Mouse (Mus musculus) heart, embryonic 10.5 days (tissue): Measurements from ENCODE around the gene Zfp12. TPM values are rescaled to one million over a fixed set of nuclear protein-coding genes. Genes with fewer than 3 reads are reported as not detected.
A peak's percentile ranks its signal among the peaks of the same experiment; 100 is the strongest.

Source experiments
- DNase-seq: peaks from one replicate; pipeline ENCODE4 v3.0.0-alpha.2; 2017; ENCODE audit warnings: low spot score
- H3K27ac ChIP-seq: fragments of 300-500 bp; sonication (generic); 2 replicates; pipeline ENCODE4 v1.5.1; 2016; ENCODE audit warnings: mild to moderate bottlenecking
- H3K27me3 ChIP-seq: fragments of 300-500 bp; sonication (generic); 2 replicates; pipeline ENCODE4 v1.6.1; 2016; ENCODE audit warnings: mild to moderate bottlenecking; ENCODE audit not compliant: poor library complexity, insufficient read depth, severe bottlenecking
- H3K36me3 ChIP-seq: fragments of 300-500 bp; sonication (generic); 2 replicates; pipeline ENCODE4 v1.6.1; 2016; ENCODE audit warnings: mild to moderate bottlenecking, moderate library complexity
- H3K4me1 ChIP-seq: fragments of 300-500 bp; sonication (generic); 2 replicates; pipeline ENCODE4 v1.6.1; 2016; ENCODE audit warnings: mild to moderate bottlenecking
- H3K4me3 ChIP-seq: fragments of 300-500 bp; sonication (generic); 2 replicates; pipeline ENCODE4 v1.5.1; 2016; ENCODE audit warnings: mild to moderate bottlenecking, moderate library complexity
- H3K9me3 ChIP-seq: fragments of 300-500 bp; sonication (generic); 2 replicates; pipeline ENCODE4 v1.6.1; 2016; ENCODE audit warnings: mild to moderate bottlenecking, moderate library complexity
- WGBS: fragments of 180-500 bp; shearing (Covaris S2); methylation state at CpG from one replicate; pipeline ENCODE4 v1.1.7; 2016; 5-methylcytosine and 5-hydroxymethylcytosine counted together
- polyA plus RNA-seq: library from polyadenylated mRNA; unstranded; fragments of >200 nt; fragmentation: Nextera tagmentation; extraction: Ambion mirVana; gene quantifications from 2 replicates; pipeline ENCODE4 v1.2.1, GENCODE M21; 2016

Gene Zfp12
- polyA plus RNA-seq, 1 experiment from 2014 or later: 11.7 TPM

- peaks cover 17% of the 10 kb centered on the region; the same call in 1 of the 2 replicates for H3K27me3 ChIP-seq
- no peaks in the 10 kb centered on the region for H3K36me3 ChIP-seq
- peak overlapping the region; percentile 97 for H3K4me3 ChIP-seq
- peak overlapping the region; percentile 97 for H3K27ac ChIP-seq
- no peak for DNase-seq
- WGBS: 5% methylated on average over 12 of the region's 12 CpGs
- H3K4me1 ChIP-seq: peaks cover 23% of the 10 kb centered on the region
- H3K9me3 ChIP-seq: no peaks in the 10 kb centered on the region
These were observed 35.2 kb downstream of the Zfp12 start for GRCm38 (mm10) chr5:143270151-143270519.

GRCm38 (mm10) chr5:143271642-143272041 is 36.7 kb downstream of the Zfp12 start:
- Histone ChIP-seq H3K27me3 (peaks cover 30% of the 10 kb centered on the region; the same call in 1 of the 2 replicates), H3K27ac (no peak overlapping the region), H3K9me3 (no peaks in the 10 kb centered on the region), H3K36me3 (no peaks in the 10 kb centered on the region), H3K4me3 (no peak overlapping the region), H3K4me1 (peaks cover 23% of the 10 kb centered on the region)
- 71% methylated on average over 6 of the region's 6 CpGs for WGBS
- no peak for DNase-seq

GRCm38 (mm10) chr5:143272108-143272507 is 37.1 kb downstream of the Zfp12 start:
- H3K4me1 ChIP-seq: peaks cover 23% of the 10 kb centered on the region
- H3K27me3 ChIP-seq: peaks cover 35% of the 10 kb centered on the region
- H3K4me3 ChIP-seq: no peak overlapping the region
- no peak for DNase-seq
- no peaks in the 10 kb centered on the region for H3K9me3 ChIP-seq
- no peak overlapping the region for H3K27ac ChIP-seq
- no peaks in the 10 kb centered on the region for H3K36me3 ChIP-seq
- 77% methylated on average over 3 of the region's 3 CpGs for WGBS

GRCm38 (mm10) chr5:143272540-143273330 is 37.8 kb downstream of the Zfp12 start:
- Histone ChIP-seq H3K9me3 (no peaks in the 10 kb centered on the region), H3K27ac (no peak overlapping the region), H3K4me1 (peaks cover 23% of the 10 kb centered on the region), H3K27me3 (peaks cover 41% of the 10 kb centered on the region), H3K4me3 (no peak overlapping the region), H3K36me3 (no peaks in the 10 kb centered on the region)
- DNase-seq: no peak
- 84% methylated on average over 16 of the region's 16 CpGs for WGBS

DNA sequence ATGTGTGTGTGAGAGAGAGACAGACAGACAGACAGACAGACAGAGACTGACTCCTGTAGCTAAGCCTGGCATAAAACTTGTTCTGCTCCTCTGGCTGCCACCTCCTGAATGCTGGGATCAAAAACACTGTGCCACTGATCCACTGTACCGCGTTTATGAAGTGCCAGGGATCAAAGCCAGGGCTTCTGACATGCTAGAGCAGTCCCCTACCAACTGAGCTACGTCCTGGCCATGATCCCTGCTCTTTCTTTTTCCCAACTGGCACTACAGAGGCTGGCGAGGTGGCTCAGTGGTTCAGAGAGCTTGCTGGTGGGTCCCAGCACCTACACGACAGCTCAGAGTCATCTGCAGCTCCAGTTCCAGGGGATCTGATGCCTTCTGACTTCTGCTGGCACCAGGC is 40.8 kb downstream of the Zfp12 start:
- Histone ChIP-seq H3K36me3 (no peaks in the 10 kb centered on the region), H3K27ac (no peak overlapping the region), H3K4me3 (no peak overlapping the region), H3K27me3 (peaks cover 66% of the 10 kb centered on the region), H3K4me1 (peaks cover 5% of the 10 kb centered on the region; the same call in 1 of the 2 replicates), H3K9me3 (no peaks in the 10 kb centered on the region)
- WGBS: 53% methylated on average over 5 of the region's 5 CpGs
- no peak for DNase-seq

GRCm38 (mm10) chr5:143279247-143279646 is 44.3 kb downstream of the Zfp12 start:
- H3K27ac ChIP-seq: no peak overlapping the region
- no peaks in the 10 kb centered on the region for H3K9me3 ChIP-seq
- H3K36me3 ChIP-seq: no peaks in the 10 kb centered on the region
- 47% methylated on average over 10 of the region's 10 CpGs for WGBS
- peaks cover 81% of the 10 kb centered on the region for H3K27me3 ChIP-seq
- no peaks in the 10 kb centered on the region for H3K4me1 ChIP-seq
- no peak overlapping the region for H3K4me3 ChIP-seq
- DNase-seq: no peak

DNA sequence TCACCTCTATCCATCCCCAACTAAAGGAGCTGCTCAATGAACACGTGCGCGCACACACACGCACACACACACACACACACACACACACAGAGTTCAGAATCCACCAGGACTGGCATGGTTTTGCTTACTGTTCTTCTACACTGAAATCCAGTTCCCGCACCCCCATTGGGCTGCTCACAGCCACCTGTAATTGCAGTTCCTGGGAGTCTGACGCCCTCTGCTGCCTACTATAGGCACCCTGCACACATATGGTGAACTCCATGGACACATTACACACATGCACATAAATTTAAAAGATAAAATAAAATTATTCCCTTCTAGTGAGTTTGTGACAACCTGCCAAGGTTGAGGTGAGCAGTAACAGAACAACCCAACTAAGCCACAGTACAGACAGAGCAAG is 49.8 kb downstream of the Zfp12 start:
- no peaks in the 10 kb centered on the region for H3K9me3 ChIP-seq
- no peaks in the 10 kb centered on the region for H3K36me3 ChIP-seq
- peaks cover 16% of the 10 kb centered on the region for H3K4me1 ChIP-seq
- H3K4me3 ChIP-seq: no peak overlapping the region
- WGBS: 47% methylated on average over 6 of the region's 6 CpGs
- peaks cover 88% of the 10 kb centered on the region for H3K27me3 ChIP-seq
- no peak for DNase-seq
- no peak overlapping the region for H3K27ac ChIP-seq

GRCm38 (mm10) chr5:143287774-143288328 is 52.9 kb downstream of the Zfp12 start:
- peaks cover 96% of the 10 kb centered on the region for H3K27me3 ChIP-seq
- 2% methylated on average over 48 of the region's 48 CpGs for WGBS
- peaks cover 20% of the 10 kb centered on the region for H3K4me1 ChIP-seq
- H3K27ac ChIP-seq: no peak overlapping the region
- peak overlapping the region; percentile 57 for H3K4me3 ChIP-seq
- no peak for DNase-seq
- no peaks in the 10 kb centered on the region for H3K36me3 ChIP-seq
- H3K9me3 ChIP-seq: no peaks in the 10 kb centered on the region

- Histone ChIP-seq H3K27me3 (peaks cover 96% of the 10 kb centered on the region), H3K4me1 (peaks cover 26% of the 10 kb centered on the region), H3K9me3 (no peaks in the 10 kb centered on the region), H3K4me3 (peak overlapping the region; percentile 57), H3K36me3 (no peaks in the 10 kb centered on the region), H3K27ac (no peak overlapping the region)
- DNase-seq: no peak
- 17% methylated on average over 9 of the region's 9 CpGs for WGBS
These were observed 53.5 kb downstream of the Zfp12 start for GRCm38 (mm10) chr5:143288378-143288911.

- peak overlapping the region; percentile 19; the same call in 1 of the 2 replicates for H3K4me3 ChIP-seq
- H3K4me1 ChIP-seq: peaks cover 32% of the 10 kb centered on the region
- 73% methylated on average over 9 of the region's 9 CpGs for WGBS
- no peaks in the 10 kb centered on the region for H3K9me3 ChIP-seq
- peaks cover 100% of the 10 kb centered on the region for H3K27me3 ChIP-seq
- no peak overlapping the region for H3K27ac ChIP-seq
- DNase-seq: no peak
- no peaks in the 10 kb centered on the region for H3K36me3 ChIP-seq
These were observed 54.3 kb downstream of the Zfp12 start for GRCm38 (mm10) chr5:143289299-143289698.

- no peaks in the 10 kb centered on the region for H3K36me3 ChIP-seq
- H3K27ac ChIP-seq: peak overlapping the region; percentile 48; the same call in 1 of the 2 replicates
- WGBS: under 1% methylated on average over 19 of the region's 19 CpGs
- peaks cover 75% of the 10 kb centered on the region for H3K27me3 ChIP-seq
- H3K9me3 ChIP-seq: no peaks in the 10 kb centered on the region
- H3K4me3 ChIP-seq: peak overlapping the region; percentile 63
- H3K4me1 ChIP-seq: peaks cover 32% of the 10 kb centered on the region
- no peak for DNase-seq
These were observed 57.9 kb downstream of the Zfp12 start for GRCm38 (mm10) chr5:143292879-143293278.

GRCm38 (mm10) chr5:143293404-143293803 is 58.4 kb downstream of the Zfp12 start, which contains the start of gene Zfp853:
TSS of gene Zfp853 (minus strand) at chr5:143293623.
- H3K9me3 ChIP-seq: no peaks in the 10 kb centered on the region
- H3K4me3 ChIP-seq: peak within 1 kb of the TSS; percentile 63
- H3K27me3 ChIP-seq: peaks cover 70% of the 10 kb centered on the region
- 7% methylated on average over 30 of the region's 38 CpGs for WGBS
- no peak for DNase-seq
- 0 out of 2 replicates have a peak, but pooled peaks cover under 1% of the 10 kb centered on the region for H3K36me3 ChIP-seq
- H3K27ac ChIP-seq: peak within 1 kb of the TSS; percentile 48; the same call in 1 of the 2 replicates
- H3K4me1 ChIP-seq: peaks cover 27% of the 10 kb centered on the region

GRCm38 (mm10) chr5:143294862-143295261 is 59.9 kb downstream of the Zfp12 start:
- no peak overlapping the region for H3K4me3 ChIP-seq
- 83% methylated on average over 3 of the region's 3 CpGs for WGBS
- no peak for DNase-seq
- peaks cover 15% of the 10 kb centered on the region for H3K36me3 ChIP-seq
- H3K4me1 ChIP-seq: peaks cover 23% of the 10 kb centered on the region
- H3K27ac ChIP-seq: no peak overlapping the region
- no peaks in the 10 kb centered on the region for H3K9me3 ChIP-seq
- H3K27me3 ChIP-seq: peaks cover 55% of the 10 kb centered on the region
